Mouse (Mus musculus) MEL (cell line): ENCODE results near the gene Rnase4. TPM values are rescaled to one million over a fixed set of nuclear protein-coding genes. Genes with fewer than 3 reads are reported as not detected.

ENCODE experiments used
- DNase-seq: peaks from one replicate; pipeline ENCODE4 v3.0.0; 2011; ENCODE audit warnings: low read depth, low spot score
- H3K27ac ChIP-seq: 2 replicates; pipeline ENCODE4 v1.5.1; 2012; ENCODE audit warnings: low read depth, mild to moderate bottlenecking, control low read depth, low read length, moderate library complexity; ENCODE audit not compliant: control insufficient read depth
- H3K27me3 ChIP-seq, 2 experiments: fragments of 150-350 bp in 1 of 2; sonication (generic) in 1 of 2; 2 replicates each; pipeline ENCODE4 v1.6.1; 2012; ENCODE audit warnings: low read length in 2 of 2, mild to moderate bottlenecking in 2 of 2, improper control_type of control experiment in 1 of 2, moderate library complexity in 1 of 2; ENCODE audit not compliant: insufficient read depth in 2 of 2, control insufficient read depth in 1 of 2
- H3K36me3 ChIP-seq, 2 experiments: 2 replicates each; pipeline ENCODE4 v1.6.1; 2012 to 2014; ENCODE audit warnings: low read length in 2 of 2, improper control_type of control experiment in 1 of 2, inconsistent platforms in 1 of 2, mild to moderate bottlenecking in 1 of 2; ENCODE audit not compliant: insufficient read depth in 2 of 2, control insufficient read depth in 1 of 2
- H3K4me1 ChIP-seq, 2 experiments: fragments of 150-350 bp in 1 of 2; sonication (generic) in 1 of 2; 2 replicates each; pipeline ENCODE4 v1.6.1; 2012; ENCODE audit warnings: low read length in 2 of 2, improper control_type of control experiment in 1 of 2, mild to moderate bottlenecking in 1 of 2; ENCODE audit not compliant: insufficient read depth in 2 of 2, control insufficient read depth in 1 of 2
- H3K4me3 ChIP-seq, 2 experiments: fragments of 150-350 bp in 1 of 2; sonication (generic) in 1 of 2; 2 replicates each; pipeline ENCODE4 v1.5.1; 2012; ENCODE audit warnings: low read depth in 2 of 2, low read length in 2 of 2, mild to moderate bottlenecking in 2 of 2, moderate library complexity in 2 of 2, control low read depth in 1 of 2, improper control_type of control experiment in 1 of 2; ENCODE audit not compliant: control insufficient read depth in 1 of 2, insufficient read depth in 1 of 2
- H3K79me2 ChIP-seq: 2 replicates; pipeline ENCODE4 v1.6.1; 2012; ENCODE audit warnings: mild to moderate bottlenecking, low read length, moderate library complexity; ENCODE audit not compliant: control insufficient read depth, poor library complexity, insufficient read depth
- H3K9ac ChIP-seq: 2 replicates; pipeline ENCODE4 v1.6.1; 2012; ENCODE audit warnings: low read depth, mild to moderate bottlenecking, control low read depth, low read length, moderate library complexity; ENCODE audit not compliant: control insufficient read depth, poor library complexity, severe bottlenecking
- H3K9me3 ChIP-seq: fragments of 150-350 bp; sonication (generic); replicated peaks from 2 replicates; pipeline ENCODE4 v1.6.1; 2012; ENCODE audit warnings: mild to moderate bottlenecking, low read length, improper control_type of control experiment, moderate library complexity; ENCODE audit not compliant: insufficient read depth
- CHD1 ChIP-seq: IDR thresholded peaks from 2 replicates; pipeline ENCODE4 v1.6.1; 2012; ENCODE audit warnings: low read depth, mild to moderate bottlenecking, inconsistent platforms, low read length, improper control_type of control experiment
- CHD2 ChIP-seq: IDR thresholded peaks from 2 replicates; pipeline ENCODE4 v1.6.1; 2011; ENCODE audit warnings: low read length, improper control_type of control experiment
- CTCF ChIP-seq, 3 experiments: IDR thresholded peaks in 2 of 3; conservative IDR thresholded peaks in 1 of 3; 2 replicates each; pipeline ENCODE4 v1.5.1; 2011 to 2012; ENCODE audit warnings: low read length in 3 of 3, low read depth in 2 of 3, mild to moderate bottlenecking in 2 of 3, improper control_type of control experiment in 1 of 3, inconsistent platforms in 1 of 3, mixed read lengths in 1 of 3, moderate library complexity in 1 of 3; ENCODE audit not compliant: control insufficient read depth in 1 of 3, insufficient read depth in 1 of 3, poor library complexity in 1 of 3, severe bottlenecking in 1 of 3
- E2F4 ChIP-seq: IDR thresholded peaks from 2 replicates; pipeline ENCODE4 v1.6.1; 2011; ENCODE audit warnings: low read depth, low read length, improper control_type of control experiment, borderline replicate concordance
- EP300 ChIP-seq, 2 experiments: IDR thresholded peaks; 2 replicates each; pipeline ENCODE4 v1.6.1; 2011; ENCODE audit warnings: improper control_type of control experiment in 2 of 2, low read length in 2 of 2, low read depth in 1 of 2, mild to moderate bottlenecking in 1 of 2
- ETS1 ChIP-seq: IDR thresholded peaks from 2 replicates; pipeline ENCODE4 v1.6.1; 2012; ENCODE audit warnings: low read depth, mild to moderate bottlenecking, inconsistent platforms, low read length, improper control_type of control experiment, moderate library complexity
- GABPA ChIP-seq: IDR thresholded peaks from 2 replicates; pipeline ENCODE4 v1.6.1; 2012; ENCODE audit warnings: low read depth, mild to moderate bottlenecking, inconsistent platforms, low read length, improper control_type of control experiment, moderate library complexity
- GATA1 ChIP-seq: IDR thresholded peaks from 2 replicates; pipeline ENCODE4 v1.6.1; 2011; ENCODE audit warnings: low read depth, low read length, improper control_type of control experiment
- JUND ChIP-seq: IDR thresholded peaks from 2 replicates; pipeline ENCODE4 v1.6.1; 2011; ENCODE audit warnings: low read depth, mild to moderate bottlenecking, improper control_type of control experiment, low read length
- KAT2A ChIP-seq: conservative IDR thresholded peaks from 2 replicates; pipeline ENCODE4 v1.6.1; 2012; ENCODE audit warnings: low read depth, low read length, improper control_type of control experiment, inconsistent platforms
- MAFK ChIP-seq: IDR thresholded peaks from 2 replicates; pipeline ENCODE4 v1.6.1; 2011; ENCODE audit warnings: low read depth, mild to moderate bottlenecking, low read length, improper control_type of control experiment, borderline replicate concordance
- MAX ChIP-seq: IDR thresholded peaks from 2 replicates; pipeline ENCODE4 v1.6.1; 2011; ENCODE audit warnings: low read length, improper control_type of control experiment
- MEF2A ChIP-seq: IDR thresholded peaks from 2 replicates; pipeline ENCODE4 v1.6.1; 2014; ENCODE audit warnings: low read depth, mild to moderate bottlenecking, inconsistent platforms, low read length, improper control_type of control experiment; ENCODE audit not compliant: poor library complexity, insufficient replicate concordance, severe bottlenecking; ENCODE audit errors: extremely low read depth
- MXI1 ChIP-seq: IDR thresholded peaks from 2 replicates; pipeline ENCODE4 v1.6.1; 2011; ENCODE audit warnings: mild to moderate bottlenecking, low read depth, low read length, improper control_type of control experiment
- MYB ChIP-seq: IDR thresholded peaks from 2 replicates; pipeline ENCODE4 v1.6.1; 2011; ENCODE audit warnings: mild to moderate bottlenecking, low read depth, low read length, improper control_type of control experiment
- NELFE ChIP-seq: IDR thresholded peaks from 2 replicates; pipeline ENCODE4 v1.6.1; 2011; ENCODE audit warnings: low read depth, low read length, improper control_type of control experiment
- NRF1 ChIP-seq: IDR thresholded peaks from 2 replicates; pipeline ENCODE4 v1.6.1; 2014; ENCODE audit warnings: low read depth, mild to moderate bottlenecking, inconsistent platforms, low read length, improper control_type of control experiment, moderate library complexity; ENCODE audit not compliant: poor library complexity, insufficient read depth, severe bottlenecking
- POLR2A ChIP-seq, 2 experiments: IDR thresholded peaks; 2 replicates each; pipeline ENCODE4 v1.6.1; 2011 to 2012; ENCODE audit warnings: low read length in 2 of 2, mild to moderate bottlenecking in 2 of 2, control low read depth in 1 of 2, improper control_type of control experiment in 1 of 2, low read depth in 1 of 2, moderate library complexity in 1 of 2; ENCODE audit not compliant: control insufficient read depth in 1 of 2, insufficient read depth in 1 of 2, poor library complexity in 1 of 2
- POLR2AphosphoS2 ChIP-seq: IDR thresholded peaks from 2 replicates; pipeline ENCODE4 v1.6.1; 2011; ENCODE audit warnings: low read length, improper control_type of control experiment
- POLR2AphosphoS5 ChIP-seq: IDR thresholded peaks from 2 replicates; pipeline ENCODE4 v1.6.1; 2012; ENCODE audit warnings: low read depth, borderline replicate concordance, mild to moderate bottlenecking, inconsistent platforms, low read length, moderate library complexity, mixed read lengths
- SIN3A ChIP-seq: IDR thresholded peaks from 2 replicates; pipeline ENCODE4 v1.6.1; 2012; ENCODE audit warnings: low read length, improper control_type of control experiment, inconsistent platforms
- SMC3 ChIP-seq: IDR thresholded peaks from 2 replicates; pipeline ENCODE4 v1.6.1; 2011; ENCODE audit warnings: low read depth, low read length, improper control_type of control experiment
- TBP ChIP-seq: IDR thresholded peaks from 2 replicates; pipeline ENCODE4 v1.8.0; 2011; ENCODE audit warnings: low read depth, low read length, improper control_type of control experiment
- TCF12 ChIP-seq: IDR thresholded peaks from 2 replicates; pipeline ENCODE4 v1.6.1; 2014; ENCODE audit warnings: low read depth, mild to moderate bottlenecking, inconsistent platforms, low read length, improper control_type of control experiment, moderate library complexity
- ZC3H11A ChIP-seq: IDR thresholded peaks from 2 replicates; pipeline ENCODE4 v1.6.1; 2012; ENCODE audit warnings: low read depth, mild to moderate bottlenecking, inconsistent platforms, low read length, improper control_type of control experiment
- ZKSCAN1 ChIP-seq: IDR thresholded peaks from 2 replicates; pipeline ENCODE4 v1.6.1; 2012; ENCODE audit warnings: low read depth, mild to moderate bottlenecking, inconsistent platforms, low read length, improper control_type of control experiment, moderate library complexity
- ZMIZ1 ChIP-seq: IDR thresholded peaks from 2 replicates; pipeline ENCODE4 v1.6.1; 2012; ENCODE audit warnings: low read depth, mild to moderate bottlenecking, inconsistent platforms, low read length, improper control_type of control experiment, moderate library complexity
- ZNF384 ChIP-seq: IDR thresholded peaks from 2 replicates; pipeline ENCODE4 v1.6.1; 2012; ENCODE audit warnings: low read depth, mild to moderate bottlenecking, inconsistent platforms, low read length, improper control_type of control experiment
- polyA plus RNA-seq, 2 experiments: library from polyadenylated mRNA; stranded (reverse) in 1 of 2; unstranded in 1 of 2; fragments of >175 nt in 1 of 2; fragments of >200 nt in 1 of 2; gene quantifications; 2 replicates each; pipeline versions ENCODE4 v1.2.1 to v1.2.4; 2012; ENCODE audit warnings: low replicate concordance in 2 of 2, low read depth in 1 of 2; ENCODE audit not compliant: insufficient read length in 2 of 2, insufficient read depth in 1 of 2, missing spikeins in 1 of 2
- total RNA-seq: library from RNA; depleted of rRNA; stranded (reverse); fragments of 300-350 nt; gene quantifications from 2 replicates; pipeline ENCODE4 v1.2.3, GENCODE M21; 2012

The Rnase4 gene
- total and polyA plus RNA-seq, 3 experiments, result 0.18 TPM; not detected in 2

GRCm38 (mm10) chr14:51132372-51132771 is 41.5 kb downstream of the Rnase4 start:
- DNase-seq, result peak; percentile 91
- Histone ChIP-seq H3K36me3 (peaks cover 0 to 30% of the 10 kb centered on the region in 2 experiments; a peak in 2 of 4 replicates), H3K79me2 (peaks cover 7% of the 10 kb centered on the region), H3K27me3 (no peaks in the 10 kb centered on the region), H3K9me3 (no peaks in the 10 kb centered on the region), H3K4me3 (no peak overlapping the region), H3K27ac (peak overlapping the region; percentile 97), H3K4me1 (peaks cover 10 to 26% of the 10 kb centered on the region in 2 experiments), H3K9ac (no peak overlapping the region)
- TF ChIP-seq ZMIZ1 (no peak), TBP (peak; percentile 90), MEF2A (no peak), MXI1 (peak; percentile 46; the same call in 1 of the 2 replicates), CTCF (IDR thresholded peaks at IDR 0.05 in 2 of 3, conservative IDR thresholded peaks at IDR 0.05 in 1 of 3; ENCODE audit: control insufficient read depth in 1 of 3, insufficient read depth in 1 of 3, low read depth in 2 of 3, low read length in 3 of 3, poor library complexity in 1 of 3, severe bottlenecking in 1 of 3) (no peak), E2F4 (no peak), SIN3A (0 out of 2 replicates have a peak, but pooled peaks have one; percentile 13), ETS1 (peak; percentile 55; the same call in 1 of the 2 replicates), EP300 (IDR thresholded peaks at IDR 0.05; ENCODE audit: low read depth in 1 of 2, low read length in 2 of 2) (no peak; a peak in 1 of 4 replicates), MAFK (no peak), CHD2 (no peak), POLR2AphosphoS5 (no peak), GATA1 (peak; percentile 43; the same call in 1 of the 2 replicates), MYB (no peak), ZNF384 (no peak), NELFE (peak; percentile 41; the same call in 1 of the 2 replicates), POLR2A (IDR thresholded peaks at IDR 0.05; ENCODE audit: control insufficient read depth in 1 of 2, insufficient read depth in 1 of 2, low read depth in 1 of 2, low read length in 2 of 2, poor library complexity in 1 of 2) (peak in 1 of 2 experiments; percentile 82; a peak in 2 of 4 replicates)

GRCm38 (mm10) chr14:51140342-51140741 is 49.5 kb downstream of the Rnase4 start:
- Histone ChIP-seq H3K27me3 (no peaks in the 10 kb centered on the region), H3K9ac (no peak overlapping the region), H3K36me3 (peaks cover 0 to 20% of the 10 kb centered on the region in 2 experiments; a peak in 2 of 4 replicates), H3K27ac (no peak overlapping the region), H3K79me2 (no peaks in the 10 kb centered on the region), H3K4me1 (peaks cover 7 to 12% of the 10 kb centered on the region in 2 experiments), H3K4me3 (no peak overlapping the region), H3K9me3 (no peaks in the 10 kb centered on the region)
- TF ChIP-seq MYB (no peak), CTCF (IDR thresholded peaks at IDR 0.05 in 2 of 3, conservative IDR thresholded peaks at IDR 0.05 in 1 of 3; ENCODE audit: control insufficient read depth in 1 of 3, insufficient read depth in 1 of 3, low read depth in 2 of 3, low read length in 3 of 3, poor library complexity in 1 of 3, severe bottlenecking in 1 of 3) (no peak), GABPA (no peak), SMC3 (no peak), MXI1 (no peak), POLR2AphosphoS2 (no peak), CHD1 (no peak), MAFK (no peak), TCF12 (no peak), ZKSCAN1 (no peak), ZC3H11A (no peak), KAT2A (no peak), JUND (no peak), NRF1 (no peak), MAX (no peak), ZMIZ1 (no peak), MEF2A (no peak)
- peak; percentile 37 for DNase-seq
